Mouse (Mus musculus) stomach, postnatal 0 days (tissue): ENCODE results near the gene Cygb. TPM values are rescaled to one million over a fixed set of nuclear protein-coding genes. Genes with fewer than 3 reads are reported as not detected.

Source experiments
- ATAC-seq: fragments of 200-750 bp; cut with Nextera tagmentation; 2 replicates; pipeline ENCODE4 v1.8.0; 2017; ENCODE audit not compliant: low FRiP score, low TSS enrichment
- DNase-seq: peaks from one replicate; pipeline ENCODE4 v3.0.0-alpha.2; 2016; ENCODE audit warnings: low spot score
- H3K27ac ChIP-seq: fragments of 300-500 bp; sonication (generic); replicated peaks from 2 replicates; pipeline ENCODE4 v1.5.1; 2014; ENCODE audit warnings: mild to moderate bottlenecking, control low read depth
- H3K27me3 ChIP-seq: fragments of 300-500 bp; sonication (generic); 2 replicates; pipeline ENCODE4 v1.6.1; 2014; ENCODE audit warnings: low read length; ENCODE audit not compliant: control insufficient read depth, insufficient read depth
- H3K36me3 ChIP-seq: fragments of 300-500 bp; sonication (generic); 2 replicates; pipeline ENCODE4 v1.6.1; 2014; ENCODE audit warnings: low read length, mixed read lengths; ENCODE audit not compliant: control insufficient read depth, insufficient read depth
- H3K4me1 ChIP-seq: fragments of 300-500 bp; sonication (generic); replicated peaks from 2 replicates; pipeline ENCODE4 v1.6.1; 2014; ENCODE audit warnings: antibody characterized with exemption; ENCODE audit not compliant: control insufficient read depth, insufficient read depth
- H3K4me2 ChIP-seq: fragments of 300-500 bp; sonication (generic); replicated peaks from 2 replicates; pipeline ENCODE4 v1.6.1; 2014; ENCODE audit warnings: low read depth, mild to moderate bottlenecking, control low read depth, moderate library complexity
- H3K4me3 ChIP-seq: fragments of 300-500 bp; sonication (generic); 2 replicates; pipeline ENCODE4 v1.5.1; 2014; ENCODE audit warnings: low read depth, low read length, control low read depth
- H3K9ac ChIP-seq: fragments of 300-500 bp; sonication (generic); 2 replicates; pipeline ENCODE4 v1.6.1; 2014; ENCODE audit warnings: mild to moderate bottlenecking, low read length, control low read depth, mixed read lengths
- H3K9me3 ChIP-seq: fragments of 300-500 bp; sonication (generic); 2 replicates; pipeline ENCODE4 v1.6.1; 2016; ENCODE audit warnings: low read length; ENCODE audit not compliant: control insufficient read depth
- CTCF ChIP-seq: IDR thresholded peaks from 2 replicates; pipeline ENCODE4 v1.5.1; 2016; ENCODE audit warnings: antibody characterized with exemption, low read depth, mild to moderate bottlenecking, moderate library complexity
- EP300 ChIP-seq: optimal IDR thresholded peaks from 2 replicates; pipeline ENCODE3; 2016; ENCODE audit warnings: antibody characterized with exemption
- WGBS: fragments of 180-500 bp; shearing (Covaris S2); extraction: QIAGEN DNeasy Blood & Tissue Kit; methylation state at CpG from one replicate; pipeline ENCODE4 v1.1.7; 2014; 5-methylcytosine and 5-hydroxymethylcytosine counted together
- polyA plus RNA-seq: library from polyadenylated mRNA; unstranded; fragments of >200 nt; fragmentation: Nextera tagmentation; extraction: Ambion mirVana; gene quantifications from 2 replicates; pipeline ENCODE4 v1.2.1, GENCODE M21; 2015

The Cygb gene
- polyA plus RNA-seq, 1 experiment from 2014 or later: 22.2 TPM

DNA sequence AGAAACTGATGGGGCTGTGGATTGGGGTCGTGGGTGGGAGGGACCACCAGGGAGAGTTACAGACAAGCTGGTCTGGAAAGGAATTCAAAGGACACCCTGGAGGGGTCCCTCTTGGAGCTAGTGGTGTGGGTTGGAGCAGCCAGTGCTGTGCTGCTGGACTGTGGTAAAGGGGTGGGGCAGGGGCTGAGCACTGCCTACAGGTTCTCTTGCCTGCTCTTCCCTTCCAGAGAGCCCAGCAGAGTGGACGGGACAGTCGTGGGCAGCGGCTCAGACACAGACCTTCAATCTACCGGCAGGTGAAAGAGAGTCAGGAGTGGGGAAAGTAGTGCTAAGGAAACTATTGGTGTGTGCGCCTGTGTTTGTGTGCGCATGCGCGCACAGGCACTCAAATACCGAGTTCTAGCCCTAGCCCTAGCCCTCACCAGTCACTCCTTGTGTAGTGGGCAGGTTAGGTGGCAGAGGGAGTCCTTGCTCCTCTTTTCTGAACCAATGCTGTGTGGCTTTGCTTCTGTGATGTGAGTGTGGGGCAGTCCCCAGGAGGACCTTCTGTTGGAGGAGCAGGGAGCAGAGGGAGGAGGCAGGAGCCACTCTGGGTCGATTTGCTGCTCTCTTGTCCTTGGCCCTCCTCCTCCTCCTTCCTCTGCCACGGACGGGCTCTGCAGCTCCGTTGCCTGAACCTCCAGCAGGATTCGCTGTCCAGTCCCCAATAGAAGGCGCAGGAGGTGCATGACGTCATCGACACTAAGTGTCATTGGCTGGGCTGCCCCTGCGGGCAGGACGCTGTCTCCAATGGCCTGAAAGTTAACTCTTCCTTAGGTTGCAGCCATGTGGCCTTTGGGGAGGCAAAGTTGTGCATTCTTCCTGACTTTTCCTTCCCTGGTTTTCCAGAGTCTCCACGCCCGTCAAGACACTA is 3.5 kb upstream of the Cygb start:
- 16% methylated on average over 22 of the region's 22 CpGs for WGBS
- H3K9ac ChIP-seq: peak overlapping the region; percentile 24; the same call in 1 of the 2 replicates

GRCm38 (mm10) chr11:116656348-116657191 is 2.5 kb upstream of the Cygb start:
- ATAC-seq (no peak), DNase-seq (no peak)
- Histone ChIP-seq H3K36me3 (no peaks in the 10 kb centered on the region), H3K4me3 (no peak overlapping the region), H3K4me2 (no peak overlapping the region), H3K4me1 (0 out of 2 replicates have a peak, but pooled peaks cover 3% of the 10 kb centered on the region), H3K27ac (no peak overlapping the region), H3K9ac (no peak overlapping the region), H3K27me3 (no peaks in the 10 kb centered on the region), H3K9me3 (no peaks in the 10 kb centered on the region)
- 57% methylated on average over 16 of the region's 16 CpGs for WGBS
- no peak for TF ChIP-seq CTCF
- no peak for TF ChIP-seq EP300

More for the DNA sequence above, 3.5 kb upstream of the Cygb start:
- Histone ChIP-seq H3K9me3 (no peaks in the 10 kb centered on the region), H3K4me3 (peak overlapping the region; percentile 20; the same call in 1 of the 2 replicates), H3K4me1 (0 out of 2 replicates have a peak, but pooled peaks cover 3% of the 10 kb centered on the region), H3K4me2 (peak overlapping the region; percentile 42), H3K27me3 (no peaks in the 10 kb centered on the region), H3K27ac (peak overlapping the region; percentile 37), H3K36me3 (no peaks in the 10 kb centered on the region)
- DNase-seq: peak; percentile 90
- TF ChIP-seq CTCF (peak; percentile 72), EP300 (no peak)
- ATAC-seq: peak; percentile 90

DNA sequence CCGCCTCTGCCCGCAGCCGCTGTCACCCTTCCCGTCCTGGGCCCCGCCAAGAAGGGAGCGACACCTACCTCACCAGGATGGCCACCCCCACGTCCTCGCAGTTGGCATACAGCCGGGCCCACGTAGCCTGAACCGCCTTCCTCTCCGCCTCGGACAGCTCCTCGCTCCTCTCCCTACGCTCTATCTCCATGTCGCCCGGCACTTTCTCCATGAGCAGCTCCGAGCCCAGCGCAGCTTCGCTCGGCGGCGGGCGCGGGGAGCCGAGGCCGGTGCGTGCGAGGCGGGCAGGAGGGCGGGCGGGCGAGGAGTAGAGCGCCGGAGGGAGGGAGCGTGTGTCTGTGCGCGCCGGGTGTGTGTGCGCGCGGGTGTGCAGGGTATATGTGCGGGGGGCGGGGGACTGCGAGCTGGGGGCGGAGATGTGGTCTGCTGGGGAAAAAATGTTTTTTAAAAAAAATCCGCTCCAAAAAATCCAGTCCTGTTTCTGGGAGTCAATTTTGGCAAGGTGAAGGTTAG is 348 bp downstream of the Cygb start:
- H3K4me2 ChIP-seq: peak overlapping the region; percentile 83
- peak overlapping the region; percentile 67 for H3K9ac ChIP-seq
- TF ChIP-seq EP300: no peak
- TF ChIP-seq CTCF: no peak
- ATAC-seq: no peak; the same call in 1 of the 2 replicates
- H3K4me1 ChIP-seq: no peaks in the 10 kb centered on the region
- DNase-seq: peak; percentile 59
- H3K27me3 ChIP-seq: no peaks in the 10 kb centered on the region
- no peaks in the 10 kb centered on the region for H3K36me3 ChIP-seq
- peak overlapping the region; percentile 55 for H3K4me3 ChIP-seq
- no peaks in the 10 kb centered on the region for H3K9me3 ChIP-seq
- WGBS: under 1% methylated on average over 46 of the region's 47 CpGs
- peak overlapping the region; percentile 49; the same call in 1 of the 2 replicates for H3K27ac ChIP-seq

DNA sequence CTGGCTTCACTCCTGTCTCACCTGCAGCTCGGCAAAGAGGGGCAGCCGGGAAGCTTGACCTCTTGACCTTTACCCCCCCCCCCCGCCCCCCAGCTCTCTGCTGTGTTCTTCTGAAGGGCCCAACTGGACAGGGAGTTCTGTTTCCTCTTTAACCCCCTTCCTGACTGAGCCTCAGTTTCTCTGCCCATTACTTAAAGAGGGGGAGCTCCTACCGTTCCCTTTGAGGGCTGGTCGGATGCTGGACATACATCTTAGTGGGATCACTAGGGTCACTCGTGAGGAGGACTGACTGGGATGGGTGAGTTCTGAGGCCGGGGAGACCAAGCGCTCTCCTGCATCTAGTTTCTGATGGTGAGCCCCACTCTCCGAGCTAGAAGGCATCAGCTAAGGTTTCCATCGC is 879 bp downstream of the Cygb start, which contains the start of gene Prcd:
Gene Prcd, plus strand, starts transcription at position 301 of the 400 bp plus-strand sequence.
- Histone ChIP-seq H3K4me1 (peaks cover 3% of the 10 kb centered on the region), H3K27me3 (no peaks in the 10 kb centered on the region), H3K9ac (peak within 1 kb of the TSS; percentile 67), H3K4me2 (peak within 1 kb of the TSS; percentile 83), H3K4me3 (peak within 1 kb of the TSS; percentile 55), H3K9me3 (no peaks in the 10 kb centered on the region), H3K36me3 (no peaks in the 10 kb centered on the region), H3K27ac (peak within 1 kb of the TSS; percentile 49; the same call in 1 of the 2 replicates)
- 7% methylated on average over 10 of the region's 10 CpGs for WGBS
- ATAC-seq (no peak), DNase-seq (no peak)
- no peak for TF ChIP-seq EP300
- TF ChIP-seq CTCF: no peak

GRCm38 (mm10) chr11:116652330-116653098 is 1.6 kb downstream of the Cygb start:
- Histone ChIP-seq H3K9ac (no peak overlapping the region; the same call in 1 of the 2 replicates), H3K4me1 (peaks cover 6% of the 10 kb centered on the region)
- 70% methylated on average over 25 of the region's 25 CpGs for WGBS

More at GRCm38 (mm10) chr11:116652330-116653098, 1.6 kb downstream of the Cygb start:
- no peak for TF ChIP-seq EP300
- no peak for TF ChIP-seq CTCF
- peak overlapping the region; percentile 83 for H3K4me2 ChIP-seq
- DNase-seq (no peak), ATAC-seq (no peak)
- H3K27me3 ChIP-seq: no peaks in the 10 kb centered on the region
- peak overlapping the region; percentile 55 for H3K4me3 ChIP-seq
- H3K36me3 ChIP-seq: no peaks in the 10 kb centered on the region
- no peak overlapping the region for H3K27ac ChIP-seq
- H3K9me3 ChIP-seq: no peaks in the 10 kb centered on the region
